Comparison of ENCODE assay signal across 6 mouse cellular contexts in the genomic region with DNA sequence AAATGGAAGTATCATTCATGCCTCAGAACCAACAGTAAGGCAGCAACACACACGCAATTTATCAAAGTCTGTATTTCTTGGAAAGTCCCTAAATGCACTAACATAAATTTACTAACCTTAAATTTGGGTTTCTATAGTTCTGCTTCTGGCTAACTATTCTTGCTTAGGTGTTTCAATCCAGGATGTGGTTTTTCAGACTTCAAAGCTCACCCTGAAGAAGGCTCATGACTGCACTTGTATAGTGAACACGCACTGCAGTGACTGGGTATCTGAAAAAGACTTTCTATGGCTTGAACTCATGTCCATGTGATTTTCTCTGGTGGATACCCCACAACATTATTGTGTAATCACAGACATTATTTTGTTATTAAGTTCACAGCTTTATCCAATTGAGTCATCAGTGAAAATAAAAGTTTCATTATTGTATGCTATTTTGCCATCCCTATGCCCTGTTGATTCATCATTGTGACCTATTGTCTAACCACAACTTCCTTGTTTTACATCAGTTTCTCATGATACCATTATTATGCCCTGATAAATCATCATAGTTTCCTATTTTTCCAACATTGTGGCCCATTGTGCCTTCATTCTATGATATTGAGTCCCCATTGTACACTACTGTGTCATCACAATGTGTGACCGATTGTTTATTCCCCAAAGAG.
"Had no signal": no experiment of that assay in that cellular context is flagged by ENCODE, and none has a peak within 500 bp of the region (broad histone marks: within the 10 kb centered on the region; RNA-seq: fewer than 3 reads in every experiment).

No protein-coding gene starts in this region.

- DNase-seq: kidney, adult 18-20 months; kidney, postnatal 10 days; lung, postnatal 14 days; thymus, postnatal 14 days had no signal

- ATAC-seq: liver, embryonic 12.5 days; midbrain, embryonic 13.5 days had no signal
